Mouse (Mus musculus): ENCODE measurements around the gene Smim26.

The Smim26 gene

GRCm38 (mm10) chr2:144635644-144636320, 41.9 kb downstream of the Smim26 start:
- peak; percentile 57 for DNase-seq (ENCODE audit: low read depth, low spot score)

- peak; percentile 85 for DNase-seq (ENCODE audit: low read depth, low spot score)
Measured at GRCm38 (mm10) chr2:144637204-144637603, 43.4 kb downstream of the Smim26 start.

- DNase-seq (ENCODE audit: low read depth, low spot score): peak; percentile 13
Measured at GRCm38 (mm10) chr2:144637671-144638395, 44.0 kb downstream of the Smim26 start.

- no peak for DNase-seq (ENCODE audit: low read depth, low spot score)
Measured at GRCm38 (mm10) chr2:144638719-144639118, 44.9 kb downstream of the Smim26 start.

GRCm38 (mm10) chr2:144640101-144640500, 46.2 kb downstream of the Smim26 start:
- no peak for DNase-seq (ENCODE audit: low read depth, low spot score)

GRCm38 (mm10) chr2:144641991-144642390, 48.1 kb downstream of the Smim26 start:
- no peak for DNase-seq (ENCODE audit: low read depth, low spot score)
